Mouse (Mus musculus) limb, embryonic 11.5 days (tissue): Measurements from ENCODE around the gene Fam69a. TPM values are rescaled to one million over a fixed set of nuclear protein-coding genes. Genes with fewer than 3 reads are reported as not detected.
"Not testable (repeated sequence)": the region's sequence is repeated elsewhere in the genome, so short reads cannot be mapped to it uniquely, and the experiment has no call there.

Experiments used
- ATAC-seq: fragments of 200-750 bp; cut with Nextera tagmentation; 2 replicates; pipeline ENCODE4 v1.8.0; 2017; ENCODE audit warnings: low read depth; ENCODE audit not compliant: insufficient number of reproducible peaks, low FRiP score, low TSS enrichment
- DNase-seq: peaks from one replicate; pipeline ENCODE4 v3.0.0-alpha.2; 2015; ENCODE audit warnings: low spot score
- H3K27ac ChIP-seq: fragments of 300-500 bp; sonication (generic); replicated peaks from 2 replicates; pipeline ENCODE4 v1.5.1; 2014; ENCODE audit warnings: low read depth, mild to moderate bottlenecking, low read length
- H3K27me3 ChIP-seq: fragments of 300-500 bp; sonication (generic); 2 replicates; pipeline ENCODE4 v1.6.1; 2014; ENCODE audit warnings: mild to moderate bottlenecking, low read length, mixed read lengths; ENCODE audit not compliant: control insufficient read depth, insufficient read depth
- H3K36me3 ChIP-seq: fragments of 300-500 bp; sonication (generic); 2 replicates; pipeline ENCODE4 v1.6.1; 2014; ENCODE audit warnings: mild to moderate bottlenecking, low read length, moderate library complexity, mixed read lengths; ENCODE audit not compliant: control insufficient read depth, insufficient read depth
- H3K4me1 ChIP-seq: fragments of 300-500 bp; sonication (generic); 2 replicates; pipeline ENCODE4 v1.6.1; 2014; ENCODE audit warnings: low read length, mixed read lengths; ENCODE audit not compliant: control insufficient read depth, insufficient read depth
- H3K4me2 ChIP-seq: fragments of 300-500 bp; sonication (generic); 2 replicates; pipeline ENCODE4 v1.6.1; 2014; ENCODE audit warnings: low read depth, mild to moderate bottlenecking, moderate library complexity; ENCODE audit not compliant: severe bottlenecking
- H3K4me3 ChIP-seq: fragments of 300-500 bp; sonication (generic); 2 replicates; pipeline ENCODE4 v1.5.1; 2014; ENCODE audit warnings: low read depth, low read length
- H3K9ac ChIP-seq: fragments of 300-500 bp; sonication (generic); 2 replicates; pipeline ENCODE4 v1.6.1; 2014; ENCODE audit warnings: mild to moderate bottlenecking, low read length
- H3K9me3 ChIP-seq: fragments of 300-500 bp; sonication (generic); 2 replicates; pipeline ENCODE4 v1.6.1; 2016; ENCODE audit warnings: low read length; ENCODE audit not compliant: control insufficient read depth
- WGBS: fragments of 180-500 bp; shearing (Covaris S2); extraction: QIAGEN DNeasy Blood & Tissue Kit; methylation state at CpG from one replicate; pipeline ENCODE4 v1.1.7; 2014; 5-methylcytosine and 5-hydroxymethylcytosine counted together
- polyA plus RNA-seq: library from polyadenylated mRNA; unstranded; fragments of >200 nt; fragmentation: Nextera tagmentation; extraction: Ambion mirVana; gene quantifications from 2 replicates; pipeline ENCODE4 v1.2.1, GENCODE M21; 2014

Fam69a gene
- polyA plus RNA-seq, 1 experiment from 2014 or later = 18.8 TPM

DNA sequence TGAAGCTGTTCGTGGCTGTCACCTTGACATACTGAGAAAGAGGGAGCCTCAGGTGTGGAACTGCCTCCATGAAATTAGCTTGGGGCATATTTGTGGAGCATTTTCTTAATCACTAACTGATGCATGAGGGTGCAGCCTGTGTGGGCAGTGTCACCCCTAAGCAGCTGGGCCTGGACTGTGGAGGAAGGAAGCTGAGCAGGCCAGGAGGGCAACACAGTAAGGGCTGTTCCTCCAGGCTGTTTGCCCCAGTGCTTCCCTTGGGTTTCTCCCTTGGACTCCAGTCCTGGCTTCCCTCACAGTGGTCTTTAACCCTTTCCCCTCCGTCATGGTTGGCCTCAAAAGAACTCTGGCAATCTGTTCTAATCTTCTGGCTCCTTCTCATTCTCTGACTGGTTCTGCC lies 13.6 kb downstream of the Fam69a start:
- Histone ChIP-seq H3K4me2 (no peak overlapping the region), H3K9me3 (no peaks in the 10 kb centered on the region), H3K36me3 (no peaks in the 10 kb centered on the region), H3K9ac (no peak overlapping the region), H3K27me3 (no peaks in the 10 kb centered on the region), H3K27ac (no peak overlapping the region), H3K4me1 (no peaks in the 10 kb centered on the region), H3K4me3 (no peak overlapping the region)
- DNase-seq (no peak), ATAC-seq (no peak)
- 51% methylated on average over 2 of the region's 2 CpGs for WGBS

GRCm38 (mm10) chr5:107972444-107973272 lies 14.2 kb downstream of the Fam69a start:
- no peak overlapping the region for H3K4me3 ChIP-seq
- ATAC-seq (no peak), DNase-seq (no peak)
- H3K4me1 ChIP-seq = no peaks in the 10 kb centered on the region
- no peaks in the 10 kb centered on the region for H3K27me3 ChIP-seq
- no peak overlapping the region for H3K27ac ChIP-seq
- no peaks in the 10 kb centered on the region for H3K36me3 ChIP-seq
- H3K9ac ChIP-seq = no peak overlapping the region
- 64% methylated on average over 13 of the region's 13 CpGs for WGBS
- H3K4me2 ChIP-seq = no peak overlapping the region
- no peaks in the 10 kb centered on the region for H3K9me3 ChIP-seq

GRCm38 (mm10) chr5:107971069-107971468 lies 15.8 kb downstream of the Fam69a start:
- Histone ChIP-seq H3K27ac (no peak overlapping the region), H3K36me3 (no peaks in the 10 kb centered on the region), H3K27me3 (no peaks in the 10 kb centered on the region), H3K4me3 (no peak overlapping the region), H3K4me2 (no peak overlapping the region), H3K9me3 (no peaks in the 10 kb centered on the region), H3K4me1 (no peaks in the 10 kb centered on the region), H3K9ac (no peak overlapping the region)
- 90% methylated on average over 4 of the region's 4 CpGs for WGBS
- ATAC-seq (no peak), DNase-seq (no peak)

- not testable (repeated sequence) for H3K9ac ChIP-seq, H3K36me3 ChIP-seq, H3K27me3 ChIP-seq, DNase-seq, H3K9me3 ChIP-seq, ATAC-seq, H3K4me3 ChIP-seq, H3K4me2 ChIP-seq, H3K4me1 ChIP-seq, H3K27ac ChIP-seq
- WGBS = 76% methylated on average over 1 of the region's 1 CpGs
Measured at GRCm38 (mm10) chr5:107969818-107970217, 17.1 kb downstream of the Fam69a start.

DNA sequence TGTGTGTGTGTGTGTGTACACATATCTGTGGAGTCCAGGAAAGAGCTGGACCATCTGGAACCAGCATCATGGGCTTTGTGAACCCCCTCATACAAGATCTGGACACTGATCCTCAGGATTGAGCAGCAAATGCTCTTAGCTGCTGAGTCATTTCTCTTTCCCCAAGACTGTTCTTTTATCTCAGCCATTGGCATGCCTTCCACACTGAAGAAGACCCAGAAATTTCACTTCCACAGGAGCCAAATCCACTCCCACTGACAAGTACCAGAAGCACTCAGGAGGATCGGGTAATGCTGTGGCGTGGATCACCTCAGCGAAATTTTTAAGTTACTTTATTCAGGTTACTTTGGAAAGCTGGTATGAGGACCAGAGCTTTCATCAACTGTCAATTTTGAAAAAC lies 18.8 kb downstream of the Fam69a start:
- no peaks in the 10 kb centered on the region for H3K4me1 ChIP-seq
- no peak for DNase-seq
- H3K4me3 ChIP-seq = no peak overlapping the region
- 93% methylated on average over 3 of the region's 3 CpGs for WGBS
- no peak overlapping the region for H3K9ac ChIP-seq
- H3K4me2 ChIP-seq = no peak overlapping the region
- H3K27me3 ChIP-seq = no peaks in the 10 kb centered on the region
- no peak for ATAC-seq
- H3K36me3 ChIP-seq = no peaks in the 10 kb centered on the region
- H3K9me3 ChIP-seq = no peaks in the 10 kb centered on the region
- H3K27ac ChIP-seq = no peak overlapping the region

DNA sequence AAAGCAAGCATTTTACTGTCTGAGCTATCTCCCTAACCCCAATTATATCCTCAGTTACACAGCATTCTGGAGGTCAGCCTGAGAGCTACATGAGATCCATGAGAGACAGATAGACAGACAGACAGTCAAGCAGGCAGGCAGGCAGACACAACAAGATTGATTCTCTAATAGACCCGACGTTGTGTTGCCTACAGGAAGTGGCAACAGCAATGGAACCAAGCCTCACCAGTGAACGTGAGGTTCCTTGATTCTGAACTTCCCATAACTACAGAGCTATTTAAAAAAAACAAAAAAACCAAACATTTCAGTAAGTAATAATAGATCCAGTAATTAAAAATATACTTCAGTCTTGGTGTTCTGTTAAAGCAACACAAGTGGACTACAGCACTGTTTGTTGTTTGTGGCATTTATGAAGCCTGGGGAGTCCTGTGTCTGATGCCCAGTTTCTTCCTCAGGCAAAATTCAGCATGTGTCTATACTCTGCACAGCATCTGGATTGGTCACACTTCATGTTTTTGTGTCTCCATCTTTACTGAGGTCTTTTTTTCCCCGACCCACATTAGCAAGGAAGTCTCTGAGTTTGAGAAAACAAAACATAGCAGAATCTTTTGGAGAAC lies 19.9 kb downstream of the Fam69a start:
- H3K9ac ChIP-seq = no peak overlapping the region
- H3K4me1 ChIP-seq = no peaks in the 10 kb centered on the region
- H3K27ac ChIP-seq = no peak overlapping the region
- H3K4me3 ChIP-seq = no peak overlapping the region
- no peaks in the 10 kb centered on the region for H3K27me3 ChIP-seq
- no peak overlapping the region for H3K4me2 ChIP-seq
- ATAC-seq = no peak
- no peaks in the 10 kb centered on the region for H3K9me3 ChIP-seq
- WGBS = 80% methylated on average over 4 of the region's 4 CpGs
- H3K36me3 ChIP-seq = no peaks in the 10 kb centered on the region
- DNase-seq = no peak

DNA sequence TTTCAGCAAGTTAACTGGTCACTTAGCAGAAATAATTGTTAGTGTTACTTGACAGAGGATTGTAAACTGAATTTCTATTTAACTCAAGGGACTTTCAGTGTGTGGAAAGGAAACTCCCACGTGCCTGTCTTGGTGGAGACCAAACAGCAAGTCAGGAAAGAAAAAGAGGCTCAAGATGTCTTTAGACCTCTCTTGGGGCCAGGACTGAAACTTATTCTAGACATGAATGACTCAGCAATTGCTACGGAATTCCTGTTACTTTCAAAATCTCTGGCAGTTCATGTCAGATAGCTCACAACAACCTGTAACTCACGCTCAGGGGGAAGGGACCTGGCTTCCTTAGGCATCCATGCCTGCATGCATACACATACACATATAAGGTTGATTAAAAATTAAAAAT lies 20.7 kb downstream of the Fam69a start:
- no peak overlapping the region for H3K27ac ChIP-seq
- 84% methylated on average over 3 of the region's 3 CpGs for WGBS
- H3K36me3 ChIP-seq = no peaks in the 10 kb centered on the region
- no peaks in the 10 kb centered on the region; the same call in 1 of the 2 replicates for H3K4me1 ChIP-seq
- no peaks in the 10 kb centered on the region for H3K9me3 ChIP-seq
- no peak overlapping the region for H3K4me3 ChIP-seq
- no peak for DNase-seq
- no peaks in the 10 kb centered on the region for H3K27me3 ChIP-seq
- no peak overlapping the region for H3K9ac ChIP-seq
- no peak overlapping the region for H3K4me2 ChIP-seq
- no peak for ATAC-seq

DNA sequence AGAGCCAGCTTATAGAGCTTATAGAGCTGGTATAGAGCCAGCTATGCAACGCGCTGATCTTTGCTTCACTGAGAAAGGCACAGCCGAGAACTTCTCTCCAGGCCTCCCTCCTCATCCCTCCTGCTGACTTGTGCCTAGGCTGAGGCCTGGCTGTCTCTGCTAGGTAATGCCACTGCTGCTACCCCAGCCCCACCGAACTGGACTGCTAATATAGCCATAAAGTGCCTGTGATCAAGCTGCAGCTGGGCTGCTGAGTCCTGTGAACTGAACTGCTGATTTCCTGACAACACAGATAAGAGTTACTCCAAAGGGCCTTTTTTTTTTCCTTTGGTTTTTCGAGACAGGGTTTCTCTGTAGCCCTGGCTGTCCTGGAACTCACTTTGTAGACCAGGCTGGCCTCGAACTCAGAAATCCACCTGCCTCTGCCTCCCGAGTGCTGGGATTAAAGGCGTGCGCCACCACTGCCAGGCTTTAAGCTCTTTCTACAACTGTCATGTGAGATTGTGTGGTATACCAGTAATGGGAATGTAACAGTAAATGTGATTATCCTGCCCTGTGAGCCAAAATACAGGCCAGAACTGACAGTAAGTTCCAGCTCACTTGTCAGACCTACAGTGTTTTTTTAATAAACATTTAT lies 21.4 kb downstream of the Fam69a start:
- 69% methylated on average over 9 of the region's 9 CpGs for WGBS
- H3K9me3 ChIP-seq = no peaks in the 10 kb centered on the region
- ATAC-seq (no peak), DNase-seq (no peak)
- no peak overlapping the region for H3K9ac ChIP-seq
- no peak overlapping the region for H3K4me2 ChIP-seq
- no peak overlapping the region for H3K4me3 ChIP-seq
- no peak overlapping the region for H3K27ac ChIP-seq
- no peaks in the 10 kb centered on the region for H3K27me3 ChIP-seq
- H3K4me1 ChIP-seq = no peaks in the 10 kb centered on the region; the same call in 1 of the 2 replicates
- H3K36me3 ChIP-seq = no peaks in the 10 kb centered on the region
